Mouse (Mus musculus) mesoderm, embryonic 11.5 days (tissue): ENCODE results near the gene Cdh13.

Experiments
- DNase-seq: peaks from one replicate; pipeline ENCODE4 v3.0.0-alpha.2; 2012; ENCODE audit warnings: low read depth, low spot score

Gene Cdh13

GRCm38 (mm10) chr8:119208567-119208966 is 925.0 kb downstream of the Cdh13 start:
- DNase-seq, result no peak

- DNase-seq, result peak; percentile 24
Measured at GRCm38 (mm10) chr8:119224547-119224946, 941.0 kb downstream of the Cdh13 start.

GRCm38 (mm10) chr8:119245181-119245580 is 961.6 kb downstream of the Cdh13 start:
- DNase-seq, result no peak

GRCm38 (mm10) chr8:119245641-119246040 is 962.1 kb downstream of the Cdh13 start:
- no peak for DNase-seq

GRCm38 (mm10) chr8:119254358-119254757 is 970.8 kb downstream of the Cdh13 start:
- DNase-seq, result no peak

- DNase-seq, result peak; percentile 74
Measured at GRCm38 (mm10) chr8:119258642-119259041, 975.1 kb downstream of the Cdh13 start.

GRCm38 (mm10) chr8:119263750-119264149 is 980.2 kb downstream of the Cdh13 start:
- DNase-seq, result peak; percentile 24

GRCm38 (mm10) chr8:119266304-119266703 is 982.8 kb downstream of the Cdh13 start:
- DNase-seq, result no peak

GRCm38 (mm10) chr8:119269576-119269975 is 986.0 kb downstream of the Cdh13 start:
- DNase-seq, result no peak

GRCm38 (mm10) chr8:119270371-119270770 is 986.8 kb downstream of the Cdh13 start:
- peak; percentile 22 for DNase-seq

- no peak for DNase-seq
Measured at GRCm38 (mm10) chr8:119272891-119273290, 989.4 kb downstream of the Cdh13 start.

GRCm38 (mm10) chr8:119275442-119275841 is 991.9 kb downstream of the Cdh13 start:
- no peak for DNase-seq

- no peak for DNase-seq
Measured at GRCm38 (mm10) chr8:119277047-119277451, 993.5 kb downstream of the Cdh13 start.

- no peak for DNase-seq
Measured at GRCm38 (mm10) chr8:119281761-119282160, 998.2 kb downstream of the Cdh13 start.

- no peak for DNase-seq
Measured at GRCm38 (mm10) chr8:119284516-119284915, 1001.0 kb downstream of the Cdh13 start.

- no peak for DNase-seq
Measured at GRCm38 (mm10) chr8:119284920-119285319, 1001.4 kb downstream of the Cdh13 start.

GRCm38 (mm10) chr8:119295477-119295876 is 1011.9 kb downstream of the Cdh13 start:
- no peak for DNase-seq

- peak; percentile 24 for DNase-seq
Measured at GRCm38 (mm10) chr8:119297752-119298151, 1014.2 kb downstream of the Cdh13 start.

GRCm38 (mm10) chr8:119300335-119300734 is 1016.8 kb downstream of the Cdh13 start:
- no peak for DNase-seq

GRCm38 (mm10) chr8:119304196-119304595 is 1020.7 kb downstream of the Cdh13 start:
- no peak for DNase-seq

GRCm38 (mm10) chr8:119311412-119311811 is 1027.9 kb downstream of the Cdh13 start:
- no peak for DNase-seq

GRCm38 (mm10) chr8:119323215-119323614 is 1039.7 kb downstream of the Cdh13 start:
- DNase-seq, result no peak

GRCm38 (mm10) chr8:119339546-119339945 is 1056.0 kb downstream of the Cdh13 start:
- no peak for DNase-seq

- DNase-seq, result no peak
Measured at GRCm38 (mm10) chr8:119343606-119344005, 1060.1 kb downstream of the Cdh13 start.
